Mouse (Mus musculus) limb, embryonic 10.5 days (tissue): ENCODE data around the gene Cyp4f17. TPM values are rescaled to one million over a fixed set of nuclear protein-coding genes. Genes with fewer than 3 reads are reported as not detected.
"Not testable (repeated sequence)": the region's sequence is repeated elsewhere in the genome, so short reads cannot be mapped to it uniquely, and the experiment has no call there.

Experiments
- DNase-seq: peaks from one replicate; pipeline ENCODE4 v3.0.0-alpha.2; 2017; ENCODE audit warnings: low spot score
- H3K27ac ChIP-seq: fragments of 300-500 bp; sonication (generic); 2 replicates; pipeline ENCODE4 v1.5.1; 2016; ENCODE audit warnings: mild to moderate bottlenecking
- H3K27me3 ChIP-seq: fragments of 300-500 bp; sonication (generic); 2 replicates; pipeline ENCODE4 v1.6.1; 2016; ENCODE audit warnings: low read depth, mild to moderate bottlenecking; ENCODE audit not compliant: poor library complexity, severe bottlenecking
- H3K36me3 ChIP-seq: fragments of 300-500 bp; sonication (generic); 2 replicates; pipeline ENCODE4 v1.6.1; 2016; ENCODE audit warnings: mild to moderate bottlenecking, moderate library complexity
- H3K4me1 ChIP-seq: fragments of 300-500 bp; sonication (generic); 2 replicates; pipeline ENCODE4 v1.6.1; 2016
- H3K4me3 ChIP-seq: fragments of 300-500 bp; sonication (generic); 2 replicates; pipeline ENCODE4 v1.5.1; 2016; ENCODE audit warnings: mild to moderate bottlenecking, moderate library complexity
- H3K9me3 ChIP-seq: fragments of 300-500 bp; sonication (generic); replicated peaks from 2 replicates; pipeline ENCODE4 v1.6.1; 2016; ENCODE audit warnings: mild to moderate bottlenecking
- WGBS: fragments of 180-500 bp; shearing (Covaris S2); methylation state at CpG from one replicate; pipeline ENCODE4 v1.1.7; 2016; 5-methylcytosine and 5-hydroxymethylcytosine counted together
- polyA plus RNA-seq: library from polyadenylated mRNA; unstranded; fragments of >200 nt; fragmentation: Nextera tagmentation; extraction: Ambion mirVana; gene quantifications from 2 replicates; pipeline ENCODE4 v1.2.1, GENCODE M21; 2016

The Cyp4f17 gene
- polyA plus RNA-seq, 1 experiment from 2014 or later = 9.2 TPM

- H3K27me3 ChIP-seq, H3K4me1 ChIP-seq, H3K27ac ChIP-seq, DNase-seq, H3K4me3 ChIP-seq, H3K36me3 ChIP-seq, H3K9me3 ChIP-seq: not testable (repeated sequence)
- WGBS = 87% methylated on average over 4 of the region's 4 CpGs
Observed at GRCm38 (mm10) chr17:32500511-32500910, 5.3 kb upstream of the Cyp4f17 start.

- H3K36me3 ChIP-seq = no peaks in the 10 kb centered on the region
- DNase-seq = no peak
- WGBS = 79% methylated on average over 3 of the region's 3 CpGs
Observed at GRCm38 (mm10) chr17:32501051-32501450, 4.8 kb upstream of the Cyp4f17 start.

GRCm38 (mm10) chr17:32503111-32503510 lies 2.7 kb upstream of the Cyp4f17 start:
- no peak overlapping the region for H3K27ac ChIP-seq
- WGBS = 69% methylated on average over 2 of the region's 2 CpGs
- DNase-seq = no peak

More at GRCm38 (mm10) chr17:32501051-32501450, 4.8 kb upstream of the Cyp4f17 start:
- no peaks in the 10 kb centered on the region for H3K9me3 ChIP-seq
- no peak overlapping the region for H3K4me3 ChIP-seq
- H3K27ac ChIP-seq = no peak overlapping the region
- H3K4me1 ChIP-seq = peaks cover 9% of the 10 kb centered on the region
- H3K27me3 ChIP-seq = no peaks in the 10 kb centered on the region

GRCm38 (mm10) chr17:32506729-32507245 lies 937 bp downstream of the Cyp4f17 start:
- Histone ChIP-seq H3K27ac (peak overlapping the region; percentile 89), H3K36me3 (peaks cover 11% of the 10 kb centered on the region; the same call in 1 of the 2 replicates), H3K9me3 (no peaks in the 10 kb centered on the region), H3K27me3 (no peaks in the 10 kb centered on the region), H3K4me3 (peak overlapping the region; percentile 55), H3K4me1 (peaks cover 18% of the 10 kb centered on the region)
- no peak for DNase-seq
- WGBS = 40% methylated on average over 9 of the region's 9 CpGs

More at GRCm38 (mm10) chr17:32503111-32503510, 2.7 kb upstream of the Cyp4f17 start:
- no peaks in the 10 kb centered on the region for H3K27me3 ChIP-seq
- peaks cover 18% of the 10 kb centered on the region for H3K4me1 ChIP-seq
- H3K4me3 ChIP-seq = no peak overlapping the region
- H3K9me3 ChIP-seq = no peaks in the 10 kb centered on the region
- no peaks in the 10 kb centered on the region for H3K36me3 ChIP-seq

GRCm38 (mm10) chr17:32516126-32516525 lies 10.3 kb downstream of the Cyp4f17 start:
- no peak overlapping the region for H3K4me3 ChIP-seq
- no peaks in the 10 kb centered on the region for H3K4me1 ChIP-seq
- H3K27ac ChIP-seq = no peak overlapping the region
- no peaks in the 10 kb centered on the region for H3K9me3 ChIP-seq
- 90% methylated on average over 5 of the region's 5 CpGs for WGBS
- no peaks in the 10 kb centered on the region for H3K27me3 ChIP-seq
- H3K36me3 ChIP-seq = no peaks in the 10 kb centered on the region
- no peak for DNase-seq

- no peak overlapping the region for H3K4me3 ChIP-seq
- no peaks in the 10 kb centered on the region for H3K4me1 ChIP-seq
- WGBS = 88% methylated on average over 5 of the region's 5 CpGs
- no peak overlapping the region for H3K27ac ChIP-seq
- H3K27me3 ChIP-seq = no peaks in the 10 kb centered on the region
- no peak for DNase-seq
- H3K36me3 ChIP-seq = peaks cover 15% of the 10 kb centered on the region
- no peaks in the 10 kb centered on the region for H3K9me3 ChIP-seq
Observed at GRCm38 (mm10) chr17:32521981-32522380, 16.1 kb downstream of the Cyp4f17 start.

- WGBS = 91% methylated on average over 4 of the region's 4 CpGs
- H3K27me3 ChIP-seq = no peaks in the 10 kb centered on the region
- H3K4me3 ChIP-seq = no peak overlapping the region
- H3K9me3 ChIP-seq = no peaks in the 10 kb centered on the region
- DNase-seq = no peak
- H3K27ac ChIP-seq = no peak overlapping the region
- H3K4me1 ChIP-seq = no peaks in the 10 kb centered on the region
- peaks cover 15% of the 10 kb centered on the region for H3K36me3 ChIP-seq
Observed at GRCm38 (mm10) chr17:32522386-32522785, 16.5 kb downstream of the Cyp4f17 start.

- Histone ChIP-seq H3K27me3 (no peaks in the 10 kb centered on the region), H3K27ac (no peak overlapping the region), H3K4me1 (no peaks in the 10 kb centered on the region), H3K4me3 (no peak overlapping the region), H3K9me3 (no peaks in the 10 kb centered on the region), H3K36me3 (peaks cover 17% of the 10 kb centered on the region)
- DNase-seq = no peak
- 89% methylated on average over 5 of the region's 5 CpGs for WGBS
Observed at GRCm38 (mm10) chr17:32522816-32523215, 17.0 kb downstream of the Cyp4f17 start.

GRCm38 (mm10) chr17:32523895-32524294 lies 18.0 kb downstream of the Cyp4f17 start:
- H3K4me3 ChIP-seq = no peak overlapping the region
- no peaks in the 10 kb centered on the region for H3K27me3 ChIP-seq
- H3K4me1 ChIP-seq = peaks cover 9% of the 10 kb centered on the region
- DNase-seq = no peak
- no peaks in the 10 kb centered on the region for H3K9me3 ChIP-seq
- H3K27ac ChIP-seq = no peak overlapping the region
- peaks cover 20% of the 10 kb centered on the region for H3K36me3 ChIP-seq
- whole genome bisulfite sequencing = 94% methylated on average over 11 of the region's 11 CpGs

GRCm38 (mm10) chr17:32526341-32526740 lies 20.5 kb downstream of the Cyp4f17 start:
- not testable (repeated sequence) for H3K4me1 ChIP-seq, H3K9me3 ChIP-seq, DNase-seq, H3K4me3 ChIP-seq, H3K27me3 ChIP-seq, H3K27ac ChIP-seq
- 87% methylated on average over 1 of the region's 1 CpGs for WGBS
- H3K36me3 ChIP-seq = peaks cover 20% of the 10 kb centered on the region

- WGBS = 87% methylated on average over 11 of the region's 11 CpGs
- Histone ChIP-seq H3K27ac (no peak overlapping the region), H3K4me3 (no peak overlapping the region), H3K36me3 (peaks cover 14% of the 10 kb centered on the region), H3K4me1 (peaks cover 9% of the 10 kb centered on the region), H3K27me3 (no peaks in the 10 kb centered on the region), H3K9me3 (no peaks in the 10 kb centered on the region)
- no peak for DNase-seq
Observed at GRCm38 (mm10) chr17:32527748-32528147, 21.9 kb downstream of the Cyp4f17 start.

- H3K4me3 ChIP-seq = peak overlapping the region; percentile 41
Observed at GRCm38 (mm10) chr17:32528408-32529337, 22.8 kb downstream of the Cyp4f17 start.

GRCm38 (mm10) chr17:32532356-32532755 lies 26.5 kb downstream of the Cyp4f17 start:
- peaks cover 21% of the 10 kb centered on the region for H3K4me1 ChIP-seq
- 66% methylated on average over 4 of the region's 4 CpGs for WGBS

More at GRCm38 (mm10) chr17:32528408-32529337, 22.8 kb downstream of the Cyp4f17 start:
- peak overlapping the region; percentile 30; the same call in 1 of the 2 replicates for H3K27ac ChIP-seq
- DNase-seq = peak; percentile 86
- H3K9me3 ChIP-seq = no peaks in the 10 kb centered on the region
- WGBS = 13% methylated on average over 26 of the region's 26 CpGs
- no peaks in the 10 kb centered on the region for H3K27me3 ChIP-seq
- peaks cover 11% of the 10 kb centered on the region for H3K36me3 ChIP-seq
- H3K4me1 ChIP-seq = peaks cover 9% of the 10 kb centered on the region

More at GRCm38 (mm10) chr17:32532356-32532755, 26.5 kb downstream of the Cyp4f17 start:
- not testable (repeated sequence) for H3K9me3 ChIP-seq, H3K27ac ChIP-seq, DNase-seq, H3K36me3 ChIP-seq, H3K4me3 ChIP-seq, H3K27me3 ChIP-seq
